Mouse (Mus musculus): ENCODE measurements around the gene Shroom3. TPM values are rescaled to one million over a fixed set of nuclear protein-coding genes. Genes with fewer than 3 reads are reported as not detected.

Gene Shroom3
- polyA plus RNA-seq, 1 experiment from 2014 or later: 2.1 TPM

DNA sequence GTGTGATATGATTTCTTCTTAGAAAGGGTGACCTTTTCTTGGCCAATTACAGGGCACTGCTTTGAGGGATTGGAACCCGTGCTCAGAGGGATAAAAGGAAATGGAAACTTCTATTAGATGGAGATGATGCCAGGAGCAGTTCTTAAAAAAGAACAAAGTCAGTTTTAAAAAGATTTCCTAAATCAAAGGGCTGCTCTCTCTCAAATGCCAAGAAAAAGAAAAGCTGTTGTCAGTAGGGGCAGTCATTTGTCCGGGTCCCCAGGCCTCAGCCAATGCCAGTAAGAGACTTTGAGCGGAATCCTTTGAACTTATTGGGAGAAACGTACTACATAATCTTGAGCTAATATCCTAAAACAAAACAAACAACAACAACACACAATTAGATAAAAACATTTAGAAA, 181.9 kb downstream of the Shroom3 start:
- 65% methylated on average over 4 of the region's 4 CpGs for WGBS
- Histone ChIP-seq H3K4me1 (0 out of 2 replicates have a peak, but pooled peaks cover 5% of the 10 kb centered on the region), H3K9me3 (no peaks in the 10 kb centered on the region), H3K27ac (no peak overlapping the region), H3K36me3 (no peaks in the 10 kb centered on the region), H3K27me3 (no peaks in the 10 kb centered on the region), H3K9ac (no peak overlapping the region), H3K4me2 (no peak overlapping the region), H3K4me3 (no peak overlapping the region)
- ATAC-seq (ENCODE audit: insufficient number of reproducible peaks, insufficient read depth, low FRiP score, low TSS enrichment, low read depth): no peak

- Histone ChIP-seq H3K27me3 (no peaks in the 10 kb centered on the region), H3K27ac (no peak overlapping the region), H3K4me3 (no peak overlapping the region), H3K9me3 (no peaks in the 10 kb centered on the region), H3K4me2 (no peak overlapping the region), H3K4me1 (0 out of 2 replicates have a peak, but pooled peaks cover 5% of the 10 kb centered on the region), H3K9ac (no peak overlapping the region), H3K36me3 (no peaks in the 10 kb centered on the region)
- 87% methylated on average over 8 of the region's 8 CpGs for WGBS
- ATAC-seq (ENCODE audit: insufficient number of reproducible peaks, insufficient read depth, low FRiP score, low TSS enrichment, low read depth): no peak
Observed at GRCm38 (mm10) chr5:92866546-92866945, 183.3 kb downstream of the Shroom3 start.

DNA sequence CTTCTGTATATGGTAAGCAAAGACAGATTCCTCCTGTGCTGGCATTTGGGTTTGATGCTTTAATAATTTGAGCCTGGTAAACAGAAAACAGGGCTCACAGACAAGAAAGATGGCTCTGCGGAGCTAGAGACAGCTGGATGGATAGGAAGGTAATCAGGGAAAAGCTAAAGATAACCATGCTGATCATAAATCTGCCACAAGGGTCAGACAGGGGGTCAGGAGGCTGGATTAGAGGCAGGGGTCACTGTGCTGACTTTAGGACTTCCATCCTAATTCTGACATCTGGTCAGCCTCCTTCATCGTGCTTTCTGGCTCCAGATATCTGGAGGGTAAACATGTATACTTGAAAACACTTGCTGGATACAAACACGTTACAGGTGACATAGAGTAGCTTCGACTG, 184.0 kb downstream of the Shroom3 start:
- Histone ChIP-seq H3K27me3 (no peaks in the 10 kb centered on the region), H3K9ac (no peak overlapping the region), H3K4me2 (no peak overlapping the region), H3K9me3 (no peaks in the 10 kb centered on the region), H3K4me1 (0 out of 2 replicates have a peak, but pooled peaks cover 5% of the 10 kb centered on the region), H3K4me3 (no peak overlapping the region), H3K27ac (no peak overlapping the region), H3K36me3 (no peaks in the 10 kb centered on the region)
- ATAC-seq (ENCODE audit: insufficient number of reproducible peaks, insufficient read depth, low FRiP score, low TSS enrichment, low read depth): no peak
- WGBS: 64% methylated on average over 4 of the region's 4 CpGs

DNA sequence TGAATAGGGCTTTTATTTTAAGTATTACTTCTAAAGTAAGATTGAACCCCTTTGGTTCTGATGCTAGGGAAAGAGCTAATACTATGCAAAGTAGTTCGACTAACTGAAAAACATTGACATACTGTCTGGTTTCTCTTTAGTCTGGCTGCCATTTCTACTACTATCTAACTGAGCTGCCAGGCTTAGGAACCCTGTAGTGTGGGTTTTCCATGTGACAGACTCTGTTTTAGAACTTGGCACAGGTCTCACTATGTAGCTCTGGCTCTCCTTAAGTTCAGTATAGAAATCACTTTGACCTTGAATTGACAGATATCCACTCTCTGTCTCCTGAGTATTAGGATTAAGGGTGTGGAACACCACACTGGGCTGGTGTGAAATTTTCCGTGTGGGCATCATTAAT, 185.0 kb downstream of the Shroom3 start:
- Histone ChIP-seq H3K9me3 (no peaks in the 10 kb centered on the region), H3K4me2 (no peak overlapping the region), H3K27me3 (no peaks in the 10 kb centered on the region), H3K4me3 (no peak overlapping the region), H3K4me1 (0 out of 2 replicates have a peak, but pooled peaks cover 5% of the 10 kb centered on the region), H3K36me3 (no peaks in the 10 kb centered on the region), H3K9ac (no peak overlapping the region), H3K27ac (no peak overlapping the region)
- WGBS: 57% methylated on average over 2 of the region's 2 CpGs
- no peak for ATAC-seq (ENCODE audit: insufficient number of reproducible peaks, insufficient read depth, low FRiP score, low TSS enrichment, low read depth)

DNA sequence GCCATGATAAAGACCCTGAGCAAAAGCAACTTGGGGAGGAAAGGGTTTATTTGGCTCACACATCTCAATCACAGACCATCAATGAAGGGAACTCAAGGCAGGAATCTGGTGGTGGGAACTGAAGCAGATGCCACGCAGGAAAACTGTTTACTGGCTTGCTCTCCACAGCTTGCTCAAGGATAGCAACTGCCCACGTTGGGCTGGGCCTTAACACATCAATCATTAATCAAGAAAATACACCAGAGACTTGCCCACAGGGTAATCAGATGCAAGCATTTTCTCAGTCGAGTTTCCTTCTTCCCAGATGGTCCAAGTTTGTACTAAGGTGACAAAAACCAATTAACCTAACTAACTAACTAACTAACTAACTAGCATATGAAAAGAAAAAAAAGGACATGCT, 187.8 kb downstream of the Shroom3 start:
- ATAC-seq (ENCODE audit: insufficient number of reproducible peaks, insufficient read depth, low FRiP score, low TSS enrichment, low read depth): no peak
- no peaks in the 10 kb centered on the region for H3K9me3 ChIP-seq
- 0 out of 2 replicates have a peak, but pooled peaks cover 5% of the 10 kb centered on the region for H3K4me1 ChIP-seq
- H3K9ac ChIP-seq: no peak overlapping the region
- H3K27ac ChIP-seq: no peak overlapping the region
- H3K4me3 ChIP-seq: no peak overlapping the region
- H3K27me3 ChIP-seq: no peaks in the 10 kb centered on the region
- 25% methylated on average over 3 of the region's 3 CpGs for WGBS
- no peak overlapping the region for H3K4me2 ChIP-seq
- no peaks in the 10 kb centered on the region for H3K36me3 ChIP-seq

- 0 out of 2 replicates have a peak, but pooled peaks cover 5% of the 10 kb centered on the region for H3K4me1 ChIP-seq
- no peaks in the 10 kb centered on the region for H3K36me3 ChIP-seq
- no peak overlapping the region for H3K27ac ChIP-seq
- no peaks in the 10 kb centered on the region for H3K27me3 ChIP-seq
- H3K4me3 ChIP-seq: no peak overlapping the region
- no peaks in the 10 kb centered on the region for H3K9me3 ChIP-seq
- no peak overlapping the region for H3K9ac ChIP-seq
- WGBS: 84% methylated on average over 4 of the region's 4 CpGs
- H3K4me2 ChIP-seq: no peak overlapping the region
- no peak for ATAC-seq (ENCODE audit: insufficient number of reproducible peaks, insufficient read depth, low FRiP score, low TSS enrichment, low read depth)
Observed at GRCm38 (mm10) chr5:92872182-92872581, 188.9 kb downstream of the Shroom3 start.

DNA sequence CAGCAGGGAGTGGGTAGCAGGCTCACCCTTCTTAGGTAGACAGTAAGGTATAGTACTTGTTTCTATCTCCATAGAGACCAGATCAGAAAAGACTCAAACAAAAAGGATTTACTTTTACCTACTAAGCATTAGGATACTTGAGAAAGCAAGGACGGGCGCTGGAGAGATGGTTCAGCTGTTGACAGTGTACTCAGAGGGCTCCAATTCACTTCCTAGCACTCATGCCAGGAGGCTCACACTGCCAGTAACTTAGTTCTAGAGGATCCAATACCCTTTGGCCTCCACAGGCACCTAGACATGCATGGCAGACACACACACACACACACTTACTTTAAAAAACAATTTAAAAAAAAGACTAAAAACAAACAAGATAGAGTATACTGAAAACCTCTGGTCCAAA, 189.8 kb downstream of the Shroom3 start:
- H3K27me3 ChIP-seq: no peaks in the 10 kb centered on the region
- no peak for ATAC-seq (ENCODE audit: insufficient number of reproducible peaks, insufficient read depth, low FRiP score, low TSS enrichment, low read depth)
- 79% methylated on average over 2 of the region's 2 CpGs for WGBS
- H3K36me3 ChIP-seq: no peaks in the 10 kb centered on the region
- H3K27ac ChIP-seq: no peak overlapping the region
- no peak overlapping the region for H3K4me3 ChIP-seq
- H3K9me3 ChIP-seq: no peaks in the 10 kb centered on the region
- H3K4me1 ChIP-seq: 0 out of 2 replicates have a peak, but pooled peaks cover 5% of the 10 kb centered on the region
- H3K4me2 ChIP-seq: no peak overlapping the region
- no peak overlapping the region for H3K9ac ChIP-seq

GRCm38 (mm10) chr5:92873518-92873917, 190.3 kb downstream of the Shroom3 start:
- H3K36me3 ChIP-seq: no peaks in the 10 kb centered on the region
- H3K4me3 ChIP-seq: no peak overlapping the region
- H3K9ac ChIP-seq: no peak overlapping the region
- 0 out of 2 replicates have a peak, but pooled peaks cover 1% of the 10 kb centered on the region for H3K4me1 ChIP-seq
- H3K9me3 ChIP-seq: no peaks in the 10 kb centered on the region
- no peak overlapping the region for H3K27ac ChIP-seq
- no peak overlapping the region for H3K4me2 ChIP-seq
- H3K27me3 ChIP-seq: no peaks in the 10 kb centered on the region
- no peak for ATAC-seq (ENCODE audit: insufficient number of reproducible peaks, insufficient read depth, low FRiP score, low TSS enrichment, low read depth)

DNA sequence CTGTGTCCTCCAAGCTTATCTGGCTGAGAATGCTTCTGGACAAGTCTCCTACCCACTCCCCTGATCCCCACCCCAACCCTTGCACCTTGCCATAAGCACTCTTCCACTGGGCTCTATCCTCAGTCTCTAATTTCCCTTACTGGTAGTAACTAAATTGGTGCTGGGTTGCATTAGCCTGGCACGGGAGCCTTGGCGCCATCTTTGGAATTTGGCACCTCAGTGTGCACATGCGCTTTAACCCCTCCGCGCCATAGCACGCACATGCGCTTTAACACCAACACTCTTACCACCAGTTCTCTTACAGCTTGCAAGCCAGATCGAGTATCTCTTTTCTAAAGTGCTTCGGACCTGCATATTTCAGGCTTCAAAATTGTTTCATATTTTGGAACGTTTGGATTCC, 192.6 kb downstream of the Shroom3 start:
- WGBS: 93% methylated on average over 10 of the region's 10 CpGs

GRCm38 (mm10) chr5:92877104-92877503, 193.9 kb downstream of the Shroom3 start:
- no peak overlapping the region for H3K9ac ChIP-seq
- H3K4me1 ChIP-seq: no peaks in the 10 kb centered on the region
- no peaks in the 10 kb centered on the region for H3K9me3 ChIP-seq
- no peaks in the 10 kb centered on the region for H3K27me3 ChIP-seq
- no peak for ATAC-seq (ENCODE audit: insufficient number of reproducible peaks, insufficient read depth, low FRiP score, low TSS enrichment, low read depth)
- no peak overlapping the region for H3K4me2 ChIP-seq
- no peak overlapping the region for H3K4me3 ChIP-seq
- H3K27ac ChIP-seq: no peak overlapping the region
- WGBS: 64% methylated on average over 3 of the region's 3 CpGs
- H3K36me3 ChIP-seq: no peaks in the 10 kb centered on the region

More for the DNA sequence above, 192.6 kb downstream of the Shroom3 start:
- Histone ChIP-seq H3K4me2 (no peak overlapping the region), H3K4me1 (no peaks in the 10 kb centered on the region), H3K27me3 (no peaks in the 10 kb centered on the region), H3K4me3 (no peak overlapping the region), H3K9me3 (no peaks in the 10 kb centered on the region), H3K27ac (no peak overlapping the region), H3K36me3 (no peaks in the 10 kb centered on the region), H3K9ac (no peak overlapping the region)
- ATAC-seq (ENCODE audit: insufficient number of reproducible peaks, insufficient read depth, low FRiP score, low TSS enrichment, low read depth): no peak

- Histone ChIP-seq H3K4me1 (no peaks in the 10 kb centered on the region), H3K4me2 (no peak overlapping the region), H3K9me3 (no peaks in the 10 kb centered on the region), H3K4me3 (no peak overlapping the region), H3K9ac (no peak overlapping the region), H3K27ac (no peak overlapping the region), H3K27me3 (no peaks in the 10 kb centered on the region), H3K36me3 (no peaks in the 10 kb centered on the region)
- 93% methylated on average over 2 of the region's 2 CpGs for WGBS
- ATAC-seq (ENCODE audit: insufficient number of reproducible peaks, insufficient read depth, low FRiP score, low TSS enrichment, low read depth): no peak
Observed at GRCm38 (mm10) chr5:92880393-92880792, 197.2 kb downstream of the Shroom3 start.

DNA sequence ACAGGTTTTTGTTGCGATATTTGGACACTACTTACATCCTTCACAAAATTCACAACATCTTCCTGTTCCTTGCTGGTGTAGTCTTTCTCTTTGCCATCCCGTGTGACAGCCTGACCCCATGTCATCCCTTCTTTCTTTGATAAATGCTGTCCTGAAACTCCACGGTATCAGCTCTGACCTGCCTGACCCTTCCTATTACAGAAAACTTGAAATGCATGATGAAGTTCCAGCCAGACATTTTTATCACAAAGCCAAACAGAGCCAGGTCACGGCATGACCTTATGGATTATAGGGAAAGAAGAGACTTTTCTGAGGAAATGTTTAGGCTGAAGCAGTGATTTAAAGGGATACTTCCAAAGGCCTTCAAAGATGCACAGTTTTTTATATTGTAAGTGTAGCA, 197.7 kb downstream of the Shroom3 start:
- H3K9me3 ChIP-seq: no peaks in the 10 kb centered on the region
- H3K9ac ChIP-seq: no peak overlapping the region
- H3K36me3 ChIP-seq: no peaks in the 10 kb centered on the region
- H3K4me3 ChIP-seq: no peak overlapping the region
- H3K4me1 ChIP-seq: no peaks in the 10 kb centered on the region
- no peak for ATAC-seq (ENCODE audit: insufficient number of reproducible peaks, insufficient read depth, low FRiP score, low TSS enrichment, low read depth)
- WGBS: 52% methylated on average over 4 of the region's 4 CpGs
- H3K27me3 ChIP-seq: no peaks in the 10 kb centered on the region
- no peak overlapping the region for H3K27ac ChIP-seq
- no peak overlapping the region for H3K4me2 ChIP-seq

GRCm38 (mm10) chr5:92886141-92886540, 202.9 kb downstream of the Shroom3 start:
- no peak overlapping the region for H3K4me3 ChIP-seq
- H3K36me3 ChIP-seq: no peaks in the 10 kb centered on the region
- H3K9ac ChIP-seq: no peak overlapping the region
- 85% methylated on average over 4 of the region's 4 CpGs for WGBS
- H3K4me1 ChIP-seq: no peaks in the 10 kb centered on the region
- no peak overlapping the region for H3K27ac ChIP-seq
- no peaks in the 10 kb centered on the region for H3K9me3 ChIP-seq
- ATAC-seq (ENCODE audit: insufficient number of reproducible peaks, insufficient read depth, low FRiP score, low TSS enrichment, low read depth): no peak
- H3K4me2 ChIP-seq: no peak overlapping the region
- H3K27me3 ChIP-seq: no peaks in the 10 kb centered on the region
